11 mouse cellular contexts compared by ENCODE assay signal in genomic region chr14:15410686-15411534, GRCm38 (mm10). TPM values are rescaled to one million over a fixed set of nuclear protein-coding genes. Genes with fewer than 3 reads are reported as not detected.
DNase-seq lines count a peak whose midpoint lies in the region; ATAC-seq lines count a peak whose summit lies in the region.
"Had no signal": no experiment of that assay in that cellular context is flagged by ENCODE, and none has a peak within 500 bp of the region (broad histone marks: within the 10 kb centered on the region; RNA-seq: fewer than 3 reads in every experiment).

No protein-coding gene starts in this region.

- no peak for ATAC-seq in heart, embryonic 12.5 days (ENCODE audit: insufficient number of reproducible peaks, low FRiP score)
- ATAC-seq: Patski had no signal

- H3K27me3 ChIP-seq in heart, embryonic 12.5 days (replicated peaks), result no peaks in the 10 kb centered on the region
- H3K27me3 ChIP-seq: kidney, embryonic 15.5 days; Patski had no signal

- H3K4me1 ChIP-seq in heart, embryonic 12.5 days (replicated peaks), result no peaks in the 10 kb centered on the region
- H3K4me1 ChIP-seq: kidney, embryonic 15.5 days had no signal

- H3K4me2 ChIP-seq in heart, embryonic 12.5 days, result no peak overlapping the region
- H3K4me2 ChIP-seq: kidney, embryonic 15.5 days; midbrain, embryonic 11.5 days had no signal

- H3K9ac ChIP-seq in heart, embryonic 12.5 days, result no peak overlapping the region
- H3K9ac ChIP-seq: kidney, embryonic 15.5 days had no signal

- DNase-seq in thymus, postnatal 14 days, result peak; percentile 7
- DNase-seq in thymus, postnatal 10 days (ENCODE audit: low spot score in 2 of 2), result no peak
- peak; percentile 67 to 69 for DNase-seq in cerebellum, postnatal 25 days
- DNase-seq in layer of hippocampus, postnatal 14 days (ENCODE audit: low spot score in 2 of 2), result peak; percentile 7
- DNase-seq in right cerebral cortex, postnatal 4 days, result peak; percentile 4
- no peak for DNase-seq in embryo, embryonic 9.5 days (ENCODE audit: extremely low spot score)
- DNase-seq in embryo, embryonic 11 days, result no peak

- WGBS in heart, embryonic 12.5 days, result 66% methylated on average over 8 of the region's 8 CpGs

- H3K9me3 ChIP-seq in heart, embryonic 12.5 days (replicated peaks), result no peaks in the 10 kb centered on the region
- H3K9me3 ChIP-seq: kidney, embryonic 15.5 days had no signal

- H3K4me3 ChIP-seq in heart, embryonic 12.5 days, result no peak overlapping the region
- H3K4me3 ChIP-seq: kidney, embryonic 15.5 days had no signal

- H3K36me3 ChIP-seq in heart, embryonic 12.5 days, result no peaks in the 10 kb centered on the region
- H3K36me3 ChIP-seq: kidney, embryonic 15.5 days had no signal

- no peak overlapping the region for H3K27ac ChIP-seq in heart, embryonic 12.5 days (ENCODE audit: poor library complexity, severe bottlenecking)
- H3K27ac ChIP-seq: kidney, embryonic 15.5 days had no signal

RNA-seq across cellular contexts. Expression of gene Lrrc3b, which starts 27.9 kb away (rescaled TPM):
- 1 to 10 TPM; 7.5 to 8.0 TPM for total RNA-seq in layer of hippocampus, postnatal 14 days (2021)
- polyA plus RNA-seq in heart, embryonic 12.5 days (2016; fragmentation: Nextera tagmentation; extraction: Ambion mirVana), result 4.3 and 5.3 TPM in 2 replicates
- polyA plus RNA-seq: Patski had no signal

Comparison
In these comparisons a context has a peak if more than half of its experiments do, and no peak if none do; other contexts are left out.
1. DNase-seq: peak in thymus, postnatal 14 days (single experiment), cerebellum, postnatal 25 days (2 of 2), layer of hippocampus, postnatal 14 days (2 of 2) and right cerebral cortex, postnatal 4 days (single experiment); none in thymus, postnatal 10 days (0 of 2), embryo, embryonic 9.5 days (single experiment) and embryo, embryonic 11 days (single experiment).